Mouse (Mus musculus) CH12.LX (cell line): ENCODE results near the gene Klk1b3. TPM values are rescaled to one million over a fixed set of nuclear protein-coding genes. Genes with fewer than 3 reads are reported as not detected.

Experiments
- DNase-seq: peaks from one replicate; pipeline ENCODE4 v3.0.0-alpha.2; 2013; ENCODE audit errors: extremely low read depth
- H3K27ac ChIP-seq: 2 replicates; pipeline ENCODE4 v1.5.1; 2012; ENCODE audit warnings: low read depth, mild to moderate bottlenecking, control low read depth, moderate library complexity; ENCODE audit not compliant: insufficient read depth
- H3K27me3 ChIP-seq: replicated peaks from 2 replicates; pipeline ENCODE3; 2012; ENCODE audit warnings: inconsistent platforms
- H3K36me3 ChIP-seq, 2 experiments: replicated peaks in 1 of 2; 2 replicates each; pipeline versions ENCODE3 to v1.6.1; 2012; ENCODE audit warnings: inconsistent platforms in 1 of 2, low read length in 1 of 2, mild to moderate bottlenecking in 1 of 2, mixed read lengths in 1 of 2, moderate library complexity in 1 of 2; ENCODE audit not compliant: control insufficient read depth in 1 of 2, insufficient read depth in 1 of 2
- H3K4me1 ChIP-seq, 2 experiments: 2 replicates each; pipeline ENCODE4 v1.6.1; 2012; ENCODE audit warnings: inconsistent platforms in 1 of 2, moderate library complexity in 1 of 2; ENCODE audit not compliant: insufficient read depth in 2 of 2, control insufficient read depth in 1 of 2
- H3K4me2 ChIP-seq: 2 replicates; pipeline ENCODE4 v1.6.1; 2012; ENCODE audit warnings: low read depth, mild to moderate bottlenecking, control low read depth; ENCODE audit not compliant: poor library complexity, insufficient read depth, severe bottlenecking
- H3K4me3 ChIP-seq, 3 experiments: fragments of 150-350 bp in 1 of 3; sonication (generic) in 1 of 3; replicated peaks in 1 of 3; 2 replicates each; pipeline versions ENCODE3 to v1.5.1; 2011 to 2012; ENCODE audit warnings: low read depth in 2 of 3, low read length in 2 of 3, mild to moderate bottlenecking in 2 of 3, moderate library complexity in 2 of 3, control low read depth in 1 of 3, improper control_type of control experiment in 1 of 3, inconsistent platforms in 1 of 3, mixed read lengths in 1 of 3; ENCODE audit not compliant: poor library complexity in 1 of 3
- H3K79me2 ChIP-seq: replicated peaks from 2 replicates; pipeline ENCODE4 v1.6.1; 2012; ENCODE audit warnings: mild to moderate bottlenecking, moderate library complexity; ENCODE audit not compliant: control insufficient read depth, poor library complexity, insufficient read depth, severe bottlenecking; ENCODE audit errors: extremely low read depth
- H3K9ac ChIP-seq: 2 replicates; pipeline ENCODE4 v1.6.1; 2012; ENCODE audit warnings: low read depth, mild to moderate bottlenecking, control low read depth, moderate library complexity; ENCODE audit not compliant: insufficient read depth
- H3K9me3 ChIP-seq: replicated peaks from 2 replicates; pipeline ENCODE3; 2012; ENCODE audit warnings: low read length, inconsistent platforms, mixed read lengths
- CTCF ChIP-seq, 2 experiments: IDR thresholded peaks in 1 of 2; conservative IDR thresholded peaks in 1 of 2; 2 replicates each; pipeline ENCODE4 v1.5.1; 2011 to 2012; ENCODE audit warnings: low read depth in 2 of 2, low read length in 2 of 2, improper control_type of control experiment in 1 of 2, inconsistent platforms in 1 of 2, mild to moderate bottlenecking in 1 of 2, moderate library complexity in 1 of 2
- ELF1 ChIP-seq: IDR thresholded peaks from 2 replicates; pipeline ENCODE4 v1.6.1; 2014; ENCODE audit warnings: low read depth, mild to moderate bottlenecking, inconsistent platforms, low read length, improper control_type of control experiment
- GABPA ChIP-seq: IDR thresholded peaks from 2 replicates; pipeline ENCODE4 v1.6.1; 2012; ENCODE audit warnings: low read depth, low read length, improper control_type of control experiment, inconsistent platforms; ENCODE audit not compliant: insufficient replicate concordance
- HCFC1 ChIP-seq: IDR thresholded peaks from 2 replicates; pipeline ENCODE4 v1.6.1; 2012; ENCODE audit warnings: low read depth, mild to moderate bottlenecking, inconsistent platforms, low read length, improper control_type of control experiment
- IRF4 ChIP-seq: IDR thresholded peaks from 2 replicates; pipeline ENCODE4 v1.6.1; 2014; ENCODE audit warnings: low read depth, mild to moderate bottlenecking, inconsistent platforms, low read length, improper control_type of control experiment
- JUN ChIP-seq: IDR thresholded peaks from 2 replicates; pipeline ENCODE4 v1.6.1; 2011; ENCODE audit warnings: low read depth, mild to moderate bottlenecking, low read length, improper control_type of control experiment, moderate library complexity; ENCODE audit not compliant: insufficient read depth
- JUND ChIP-seq: conservative IDR thresholded peaks from 2 replicates; pipeline ENCODE4 v1.6.1; 2011; ENCODE audit warnings: low read depth, low read length, improper control_type of control experiment
- KAT2A ChIP-seq: IDR thresholded peaks from 2 replicates; pipeline ENCODE4 v1.6.1; 2012; ENCODE audit warnings: low read length, improper control_type of control experiment, inconsistent platforms; ENCODE audit not compliant: insufficient replicate concordance
- MAX ChIP-seq: IDR thresholded peaks from 2 replicates; pipeline ENCODE4 v1.6.1; 2011; ENCODE audit warnings: low read length, improper control_type of control experiment
- MXI1 ChIP-seq: IDR thresholded peaks from 2 replicates; pipeline ENCODE4 v1.6.1; 2011; ENCODE audit warnings: mild to moderate bottlenecking, low read depth, low read length, improper control_type of control experiment
- MYC ChIP-seq: IDR thresholded peaks from 2 replicates; pipeline ENCODE4 v1.6.1; 2011; ENCODE audit warnings: low read depth, mild to moderate bottlenecking, improper control_type of control experiment, low read length
- NELFE ChIP-seq: IDR thresholded peaks from 2 replicates; pipeline ENCODE4 v1.6.1; 2011; ENCODE audit warnings: low read depth, low read length, improper control_type of control experiment
- NRF1 ChIP-seq: IDR thresholded peaks from 2 replicates; pipeline ENCODE4 v1.6.1; 2014; ENCODE audit warnings: low read depth, mild to moderate bottlenecking, inconsistent platforms, low read length, improper control_type of control experiment, moderate library complexity
- PAX5 ChIP-seq: IDR thresholded peaks from 2 replicates; pipeline ENCODE4 v1.6.1; 2012; ENCODE audit warnings: low read length, inconsistent platforms, mixed read lengths
- POLR2A ChIP-seq: IDR thresholded peaks from 2 replicates; pipeline ENCODE4 v1.6.1; 2011; ENCODE audit warnings: low read depth, mild to moderate bottlenecking, improper control_type of control experiment, low read length
- SIN3A ChIP-seq: IDR thresholded peaks from 2 replicates; pipeline ENCODE4 v1.6.1; 2012; ENCODE audit warnings: low read length, improper control_type of control experiment, inconsistent platforms
- UBTF ChIP-seq: IDR thresholded peaks from 2 replicates; pipeline ENCODE4 v1.6.1; 2012; ENCODE audit warnings: low read depth, mild to moderate bottlenecking, inconsistent platforms, low read length, improper control_type of control experiment, moderate library complexity
- USF2 ChIP-seq: conservative IDR thresholded peaks from 2 replicates; pipeline ENCODE4 v1.6.1; 2011; ENCODE audit warnings: low read depth, low read length, improper control_type of control experiment
- ZKSCAN1 ChIP-seq: IDR thresholded peaks from 2 replicates; pipeline ENCODE4 v1.6.1; 2012; ENCODE audit warnings: low read depth, inconsistent platforms, low read length, improper control_type of control experiment, borderline replicate concordance
- ZMIZ1 ChIP-seq: IDR thresholded peaks from 2 replicates; pipeline ENCODE4 v1.6.1; 2012; ENCODE audit warnings: low read depth, mild to moderate bottlenecking, inconsistent platforms, low read length, improper control_type of control experiment
- ZNF384 ChIP-seq: IDR thresholded peaks from 2 replicates; pipeline ENCODE4 v1.6.1; 2012; ENCODE audit warnings: low read depth, low read length, improper control_type of control experiment, inconsistent platforms
- dilution Hi-C: fragments of 300-500 bp; cut with MboI; formaldehyde crosslinking; loops from 2 replicates; pipeline ENCODE4 v1.14.3; 2020; ENCODE audit warnings: low sequenced_read_pairs; ENCODE audit not compliant: extremely low pct_unique_long_range_greater_than_20kb, extremely low pct_ligation_motif_present
- in situ Hi-C: fragments of 300-500 bp; cut with MboI; formaldehyde crosslinking; loops from 3 replicates; pipeline ENCODE4 v1.14.3; 2019; ENCODE audit warnings: low sequenced_read_pairs, low pct_ligation_motif_present, low pct_unique_long_range_greater_than_20kb, mixed read lengths
- polyA plus RNA-seq: library from polyadenylated mRNA; unstranded; fragments of >175 nt; gene quantifications from 2 replicates; pipeline ENCODE4 v1.2.1, GENCODE M21; 2012; ENCODE audit warnings: low read depth; ENCODE audit not compliant: insufficient read length
- total RNA-seq, 2 experiments: library from RNA; depleted of rRNA; stranded (reverse); fragments of 300-350 nt in 1 of 2; fragments of >200 nt in 1 of 2; gene quantifications; 2 replicates each; pipeline ENCODE4 v1.2.3; 2012 to 2014

The Klk1b3 gene
- total and polyA plus RNA-seq, 3 experiments, result not detected

DNA sequence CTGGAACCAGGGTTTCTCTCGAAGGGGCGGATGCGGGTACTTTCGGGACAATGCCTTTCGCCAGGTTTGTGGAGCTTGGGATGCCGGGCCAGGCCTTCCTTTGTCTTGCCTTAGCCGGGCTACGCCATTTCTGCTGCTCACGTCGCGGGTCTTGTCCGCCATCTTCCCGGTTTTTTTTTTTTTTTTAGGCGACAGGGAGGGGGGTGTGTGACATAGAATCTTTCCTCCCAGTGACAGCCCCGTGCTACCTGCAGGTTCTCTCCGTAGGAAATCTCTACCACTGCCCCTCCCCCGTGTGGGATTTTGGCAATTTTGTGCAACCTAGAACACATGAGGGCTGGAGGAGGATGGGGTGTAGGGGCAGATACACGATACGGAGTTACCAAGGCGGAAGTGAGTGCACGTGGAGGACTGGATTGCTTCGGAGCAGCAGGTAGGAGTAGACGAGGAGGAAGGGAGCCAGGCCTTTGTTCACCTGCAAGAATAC, 49.0 kb downstream of the Klk1b3 start:
- Histone ChIP-seq H3K36me3 (peaks cover 26 to 34% of the 10 kb centered on the region in 2 experiments), H3K27me3 (no peaks in the 10 kb centered on the region), H3K4me2 (peak overlapping the region; percentile 79), H3K9me3 (no peaks in the 10 kb centered on the region), H3K27ac (peak overlapping the region; percentile 43), H3K4me1 (peaks cover 8 to 46% of the 10 kb centered on the region in 2 experiments), H3K9ac (peak overlapping the region; percentile 79), H3K4me3 (peak overlapping the region; percentile 66 to 99 (median 91)), H3K79me2 (peaks cover 18% of the 10 kb centered on the region)
- in situ Hi-C loops (no loop called here), dilution Hi-C loops (no loop called here)
- TF ChIP-seq ZNF384 (peak; percentile 91), MYC (peak; percentile 94), MAX (peak; percentile 82), ELF1 (peak; percentile 58; the same call in 1 of the 2 replicates), NELFE (no peak), IRF4 (no peak), SIN3A (peak; percentile 9; the same call in 1 of the 2 replicates), MXI1 (peak; percentile 83; the same call in 1 of the 2 replicates)
- peak; percentile 60 for DNase-seq

DNA sequence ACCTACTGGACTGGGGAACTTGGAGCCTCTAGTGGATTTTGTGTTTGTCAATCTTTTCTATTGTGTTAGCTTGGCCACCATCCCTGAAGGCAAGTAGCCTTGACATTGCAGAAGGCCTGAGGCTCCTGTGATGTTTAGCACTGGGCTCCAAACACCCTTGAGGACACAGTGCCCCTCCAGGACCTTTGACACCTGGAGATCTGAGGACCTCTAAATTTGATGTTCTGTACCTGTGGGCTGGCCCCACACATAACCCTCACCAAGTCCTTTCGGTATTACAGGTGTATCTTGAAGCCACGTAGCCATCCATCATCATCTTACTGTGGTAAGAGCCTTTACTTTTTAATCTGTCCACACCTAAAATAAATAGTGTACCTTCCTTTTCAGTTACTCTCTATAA, 50.0 kb downstream of the Klk1b3 start:
- Histone ChIP-seq H3K9me3 (no peaks in the 10 kb centered on the region), H3K9ac (peak overlapping the region; percentile 79; the same call in 1 of the 2 replicates), H3K4me2 (peak overlapping the region; percentile 79), H3K27me3 (no peaks in the 10 kb centered on the region), H3K27ac (no peak overlapping the region), H3K4me1 (peaks cover 8 to 48% of the 10 kb centered on the region in 2 experiments), H3K36me3 (peaks cover 33 to 44% of the 10 kb centered on the region in 2 experiments), H3K4me3 (peak overlapping the region in 2 of 3 experiments; percentile 11 to 99), H3K79me2 (peaks cover 18% of the 10 kb centered on the region)
- no peak for TF ChIP-seq JUN
- no peak for TF ChIP-seq CTCF (conservative IDR thresholded peaks at IDR 0.05 in 1 of 2, IDR thresholded peaks at IDR 0.05 in 1 of 2; ENCODE audit: low read depth in 2 of 2, low read length in 2 of 2)
- no peak for TF ChIP-seq ZNF384
- no peak for TF ChIP-seq UBTF
- TF ChIP-seq PAX5, result no peak
- no peak for TF ChIP-seq USF2
- no peak for TF ChIP-seq POLR2A
- TF ChIP-seq KAT2A, result no peak
- TF ChIP-seq JUND, result no peak
- TF ChIP-seq NELFE, result no peak
- no peak for TF ChIP-seq HCFC1
- no peak for TF ChIP-seq GABPA
- no peak for TF ChIP-seq ZKSCAN1
- TF ChIP-seq ZMIZ1, result no peak
- no peak for TF ChIP-seq MAX
- no peak for TF ChIP-seq NRF1
- no peak for TF ChIP-seq MYC
- TF ChIP-seq ELF1, result no peak
- no peak for TF ChIP-seq MXI1
- dilution Hi-C loops (no loop called here), in situ Hi-C loops (no loop called here)
- no peak for DNase-seq
